Mouse (Mus musculus) hindbrain, embryonic 10.5 days (tissue): ENCODE data around the gene Unc5cl. TPM values are rescaled to one million over a fixed set of nuclear protein-coding genes. Genes with fewer than 3 reads are reported as not detected.

Experiments used
- DNase-seq: peaks from one replicate; pipeline ENCODE4 v3.0.0-alpha.2; 2017; ENCODE audit warnings: low spot score
- H3K27ac ChIP-seq: fragments of 300-500 bp; sonication (generic); 2 replicates; pipeline ENCODE4 v1.5.1; 2016; ENCODE audit warnings: mild to moderate bottlenecking, moderate library complexity
- H3K27me3 ChIP-seq: fragments of 300-500 bp; sonication (generic); 2 replicates; pipeline ENCODE4 v1.6.1; 2016; ENCODE audit warnings: mild to moderate bottlenecking; ENCODE audit not compliant: poor library complexity, insufficient read depth, severe bottlenecking
- H3K36me3 ChIP-seq: fragments of 300-500 bp; sonication (generic); 2 replicates; pipeline ENCODE4 v1.6.1; 2016; ENCODE audit warnings: mild to moderate bottlenecking, moderate library complexity
- H3K4me1 ChIP-seq: fragments of 300-500 bp; sonication (generic); replicated peaks from 2 replicates; pipeline ENCODE4 v1.6.1; 2016; ENCODE audit warnings: mild to moderate bottlenecking
- H3K4me3 ChIP-seq: fragments of 300-500 bp; sonication (generic); 2 replicates; pipeline ENCODE4 v1.5.1; 2016; ENCODE audit warnings: mild to moderate bottlenecking, moderate library complexity
- H3K9me3 ChIP-seq: fragments of 300-500 bp; sonication (generic); 2 replicates; pipeline ENCODE4 v1.6.1; 2016; ENCODE audit warnings: mild to moderate bottlenecking, moderate library complexity
- WGBS: fragments of 180-500 bp; shearing (Covaris S2); methylation state at CpG from one replicate; pipeline ENCODE4 v1.1.7; 2016; 5-methylcytosine and 5-hydroxymethylcytosine counted together
- polyA plus RNA-seq: library from polyadenylated mRNA; unstranded; fragments of >200 nt; fragmentation: Nextera tagmentation; extraction: Ambion mirVana; gene quantifications from 2 replicates; pipeline ENCODE4 v1.2.1, GENCODE M21; 2016

Unc5cl gene
- polyA plus RNA-seq, 1 experiment from 2014 or later = 0.07 TPM

DNA sequence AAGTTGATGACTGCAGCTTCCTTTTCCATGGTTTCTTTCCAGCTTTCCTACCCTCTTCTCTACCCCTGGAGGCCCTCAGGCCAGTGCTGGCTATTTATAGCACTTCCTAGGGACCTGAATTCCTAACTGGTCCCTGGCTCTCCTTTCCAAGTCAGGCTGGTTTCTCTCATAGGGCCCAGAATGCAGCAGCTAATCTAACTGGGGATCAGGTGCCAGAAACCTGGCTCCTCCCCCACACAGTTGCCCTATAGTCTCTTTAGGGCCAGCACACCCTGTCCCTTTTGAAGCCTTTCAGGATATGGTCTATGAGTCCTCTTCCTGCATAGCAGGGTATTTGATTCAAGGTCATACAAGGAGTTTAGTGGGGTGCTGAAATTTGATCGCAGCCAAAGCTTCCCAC lies 18.2 kb upstream of the Unc5cl start:
- no peak overlapping the region for H3K4me3 ChIP-seq
- no peaks in the 10 kb centered on the region for H3K27me3 ChIP-seq
- H3K4me1 ChIP-seq = peaks cover 37% of the 10 kb centered on the region
- no peaks in the 10 kb centered on the region for H3K9me3 ChIP-seq
- peak overlapping the region; percentile 64 for H3K27ac ChIP-seq
- no peaks in the 10 kb centered on the region for H3K36me3 ChIP-seq
- WGBS = 87% methylated on average over 1 of the region's 1 CpGs
- no peak for DNase-seq

DNA sequence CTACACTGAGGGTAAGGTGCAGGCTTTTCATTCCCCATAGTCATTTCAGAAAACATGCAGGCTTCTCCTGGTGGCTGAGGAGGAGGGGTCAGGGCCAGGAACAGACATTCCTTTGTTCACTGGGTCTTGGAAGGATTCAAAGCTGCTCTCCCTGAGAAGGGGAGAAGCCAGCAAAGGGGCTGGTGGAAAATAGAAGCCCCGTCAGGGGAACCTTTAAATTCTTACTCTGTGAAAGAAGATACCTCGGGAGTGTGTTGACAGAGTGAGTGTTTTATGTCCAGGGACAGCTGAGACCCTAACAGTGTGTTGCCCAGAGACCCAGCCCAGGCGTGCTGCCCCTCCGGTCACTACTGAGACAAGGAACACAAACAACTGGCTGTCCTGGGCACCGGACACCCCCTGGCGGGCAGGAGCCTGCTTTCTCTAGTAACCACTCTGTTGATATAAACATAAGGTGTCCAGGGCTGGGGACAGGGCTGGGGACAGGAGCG lies 17.2 kb upstream of the Unc5cl start:
- peak overlapping the region; percentile 79 for H3K27ac ChIP-seq
- no peaks in the 10 kb centered on the region for H3K9me3 ChIP-seq
- peaks cover 29% of the 10 kb centered on the region for H3K4me1 ChIP-seq
- no peaks in the 10 kb centered on the region for H3K36me3 ChIP-seq
- no peaks in the 10 kb centered on the region for H3K27me3 ChIP-seq
- no peak overlapping the region for H3K4me3 ChIP-seq
- peak; percentile 65 for DNase-seq
- 34% methylated on average over 7 of the region's 7 CpGs for WGBS

DNA sequence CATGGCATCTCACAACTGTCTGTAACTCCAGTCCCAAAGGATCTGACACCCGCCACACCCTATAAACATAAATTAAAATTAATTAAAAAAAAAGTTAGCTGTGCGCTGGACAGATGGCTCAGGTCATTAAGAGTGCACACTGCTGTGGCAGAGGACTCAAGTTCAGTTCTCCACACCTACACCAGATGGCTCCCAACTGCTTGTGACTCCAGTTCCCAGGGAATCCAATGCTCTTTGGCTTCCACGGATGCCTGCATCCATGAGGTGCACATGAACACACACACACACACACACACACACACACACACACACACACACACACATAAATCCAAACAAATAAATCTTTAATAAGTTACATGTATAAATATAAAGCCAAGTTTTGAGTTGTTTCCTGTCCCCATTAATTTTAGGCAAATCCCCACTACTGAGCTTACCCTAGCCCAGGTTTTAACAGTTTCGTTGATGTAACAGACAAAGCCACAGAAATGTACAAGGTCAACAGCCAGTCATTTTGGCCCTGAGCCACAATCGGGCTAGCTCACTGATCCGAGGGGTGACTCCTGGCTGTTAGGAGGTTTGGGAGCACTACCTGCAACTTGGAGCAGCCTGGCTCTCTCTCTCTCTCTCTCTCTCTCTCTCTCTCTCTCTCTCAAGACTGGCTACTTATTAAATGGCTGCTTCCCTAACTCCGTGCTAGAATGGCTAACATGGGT lies 11.8 kb upstream of the Unc5cl start:
- Histone ChIP-seq H3K4me1 (peaks cover 9% of the 10 kb centered on the region), H3K9me3 (no peaks in the 10 kb centered on the region), H3K27me3 (no peaks in the 10 kb centered on the region), H3K27ac (no peak overlapping the region), H3K4me3 (no peak overlapping the region), H3K36me3 (no peaks in the 10 kb centered on the region)
- DNase-seq = no peak
- WGBS = 77% methylated on average over 7 of the region's 7 CpGs

DNA sequence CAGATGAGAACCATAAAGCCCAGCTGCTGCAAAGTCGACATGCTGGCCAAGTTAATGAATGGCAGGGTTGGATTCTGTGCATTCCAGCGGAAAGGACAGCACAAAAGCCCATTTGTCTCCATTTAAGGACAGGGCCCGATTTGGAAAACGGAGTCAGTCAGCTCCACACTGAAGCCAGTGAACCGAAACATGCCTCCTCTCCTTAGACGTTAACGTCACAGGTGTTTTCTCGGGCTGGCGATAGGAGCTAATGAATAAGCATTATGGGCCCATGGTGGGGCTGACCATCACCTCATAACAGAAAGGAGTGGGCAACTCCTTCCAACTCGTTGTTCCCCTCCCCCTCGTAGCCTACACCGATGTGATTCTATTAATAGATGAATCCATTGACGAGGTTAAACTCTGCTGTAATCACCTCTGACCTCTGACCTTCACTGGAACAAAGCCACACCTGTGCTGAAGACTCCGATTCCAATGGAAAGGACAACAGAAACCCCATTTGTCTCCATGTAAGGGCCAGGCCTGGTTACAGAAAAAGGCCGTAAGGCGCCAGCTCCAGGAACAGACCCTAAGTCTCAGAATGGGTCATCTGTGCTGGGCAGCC lies 11.1 kb upstream of the Unc5cl start:
- Histone ChIP-seq H3K36me3 (no peaks in the 10 kb centered on the region), H3K27ac (no peak overlapping the region; the same call in 1 of the 2 replicates), H3K9me3 (no peaks in the 10 kb centered on the region), H3K4me1 (peaks cover 6% of the 10 kb centered on the region; the same call in 1 of the 2 replicates), H3K27me3 (no peaks in the 10 kb centered on the region), H3K4me3 (no peak overlapping the region)
- DNase-seq = no peak
- WGBS = 62% methylated on average over 16 of the region's 16 CpGs

DNA sequence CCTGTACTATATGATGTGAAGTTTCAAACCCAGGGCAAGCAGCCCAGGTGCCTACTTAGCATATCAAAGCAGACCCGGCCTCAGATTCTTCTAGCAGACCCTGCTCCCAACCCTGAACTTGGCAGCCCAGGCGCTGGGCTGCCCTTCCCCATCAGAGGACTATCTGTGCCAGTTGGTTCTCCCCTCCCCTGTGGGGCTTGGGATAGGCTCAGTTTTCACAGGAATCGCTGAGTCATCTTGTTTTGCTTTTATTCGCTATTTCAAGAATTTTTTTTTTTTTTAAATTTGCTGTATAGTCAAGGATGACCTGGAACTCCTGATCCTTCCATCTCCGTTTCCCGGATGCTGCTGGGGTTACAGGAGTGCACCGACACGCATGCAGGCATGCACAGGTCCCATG lies 7.0 kb upstream of the Unc5cl start:
- Histone ChIP-seq H3K9me3 (no peaks in the 10 kb centered on the region), H3K36me3 (no peaks in the 10 kb centered on the region), H3K27ac (no peak overlapping the region), H3K4me1 (peaks cover 26% of the 10 kb centered on the region), H3K4me3 (no peak overlapping the region), H3K27me3 (no peaks in the 10 kb centered on the region)
- no peak for DNase-seq
- WGBS = 85% methylated on average over 8 of the region's 8 CpGs

DNA sequence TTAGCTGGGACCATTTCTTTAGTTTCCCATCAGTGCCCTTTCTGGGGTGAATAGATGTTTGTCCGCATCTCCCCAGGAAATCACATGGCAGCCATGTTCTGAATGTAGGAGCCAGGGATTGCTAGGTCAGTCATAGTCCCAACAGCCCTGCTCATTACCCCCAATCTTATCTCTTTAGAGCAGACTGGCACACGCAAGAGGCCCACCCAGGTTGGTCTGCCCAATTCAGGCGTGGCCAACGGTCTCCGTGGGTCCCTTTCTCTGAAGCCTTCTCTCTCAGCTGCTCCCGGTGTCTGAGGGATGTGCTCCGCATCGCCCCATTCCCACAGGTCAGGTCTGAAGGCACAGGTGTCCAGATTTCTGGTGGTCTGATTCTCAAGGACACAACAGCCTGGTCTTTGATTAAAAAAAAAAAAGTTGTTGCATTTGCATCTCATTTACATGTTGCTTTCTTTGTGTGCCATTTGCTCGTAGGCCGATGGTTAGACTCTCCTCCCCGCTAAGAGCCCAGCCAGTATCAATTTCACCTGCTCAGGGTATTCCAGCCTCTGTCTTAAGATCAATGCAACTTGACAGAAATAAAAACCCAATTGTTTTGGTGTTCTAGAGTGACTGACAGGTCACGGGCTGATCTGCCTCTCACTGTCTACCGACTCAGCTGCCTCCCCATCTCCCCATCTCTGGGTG lies 3.9 kb upstream of the Unc5cl start:
- Histone ChIP-seq H3K36me3 (no peaks in the 10 kb centered on the region), H3K27ac (0 out of 2 replicates have a peak overlapping the region, but pooled peaks have one; percentile 60), H3K27me3 (no peaks in the 10 kb centered on the region), H3K9me3 (no peaks in the 10 kb centered on the region), H3K4me1 (peaks cover 28% of the 10 kb centered on the region), H3K4me3 (no peak overlapping the region)
- no peak for DNase-seq
- 86% methylated on average over 13 of the region's 13 CpGs for WGBS

DNA sequence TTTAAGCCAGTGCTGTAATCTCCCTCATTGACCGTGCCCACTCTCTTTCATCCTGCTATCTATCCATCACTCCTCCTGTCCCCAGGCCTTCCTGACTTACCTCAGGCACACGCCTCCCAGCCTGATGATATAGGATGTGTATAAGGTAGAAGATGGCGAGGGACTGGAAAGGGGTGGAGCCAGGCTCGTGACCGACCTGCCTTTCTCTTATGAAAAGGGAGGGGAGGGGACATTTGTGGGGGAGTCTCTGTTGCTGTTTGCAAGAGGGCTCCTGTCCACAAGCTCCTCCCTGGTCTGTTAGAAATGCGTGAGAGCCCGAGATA lies 3.4 kb upstream of the Unc5cl start, which contains the start of gene Tspo2:
Gene Tspo2 (minus strand): TSS at position 170 of the 323 bp plus-strand sequence.
- H3K4me1 ChIP-seq = peaks cover 32% of the 10 kb centered on the region
- H3K9me3 ChIP-seq = no peaks in the 10 kb centered on the region
- WGBS = 79% methylated on average over 7 of the region's 7 CpGs
- H3K4me3 ChIP-seq = no peak within 1 kb of the TSS
- DNase-seq = no peak
- no peaks in the 10 kb centered on the region for H3K27me3 ChIP-seq
- H3K36me3 ChIP-seq = no peaks in the 10 kb centered on the region
- peak within 1 kb of the TSS; percentile 60 for H3K27ac ChIP-seq

DNA sequence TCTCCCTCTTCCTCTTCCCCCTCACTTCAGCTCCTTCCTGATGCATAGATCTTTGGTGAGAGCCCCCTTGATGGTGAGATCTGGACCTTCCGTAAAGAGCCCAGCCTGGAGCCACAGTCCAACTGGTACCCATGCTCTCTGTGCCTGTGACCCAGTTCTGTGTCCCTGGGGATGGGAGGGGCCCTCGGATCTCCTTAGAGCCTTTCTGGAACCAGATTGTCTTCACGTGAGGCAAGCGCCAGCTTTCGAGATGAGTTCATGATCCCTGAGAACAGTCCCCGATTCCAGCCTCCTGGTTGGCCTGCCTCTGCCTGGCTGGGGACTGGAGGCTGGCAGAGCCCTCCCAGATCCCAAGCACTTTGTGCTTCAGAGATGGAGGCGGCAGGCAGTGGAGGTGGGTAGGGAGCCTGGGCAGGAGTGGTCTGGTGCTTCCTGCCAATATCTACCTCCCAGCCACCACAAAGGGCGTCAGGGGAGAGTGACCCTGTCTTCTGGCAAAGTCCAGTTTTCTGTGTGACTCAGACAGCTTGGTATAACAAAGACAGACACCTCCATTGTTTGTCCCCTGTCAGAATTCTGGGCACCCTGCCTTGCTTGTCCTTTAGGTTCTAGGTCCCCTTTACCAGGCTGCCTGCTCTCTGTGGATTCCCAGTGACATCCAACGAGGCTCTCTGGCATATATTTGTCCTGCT lies 2.8 kb upstream of the Unc5cl start:
- H3K4me1 ChIP-seq = peaks cover 32% of the 10 kb centered on the region
- peak overlapping the region; percentile 60 for H3K27ac ChIP-seq
- no peaks in the 10 kb centered on the region for H3K36me3 ChIP-seq
- WGBS = 62% methylated on average over 9 of the region's 9 CpGs
- no peaks in the 10 kb centered on the region for H3K9me3 ChIP-seq
- no peak for DNase-seq
- H3K4me3 ChIP-seq = no peak overlapping the region
- no peaks in the 10 kb centered on the region for H3K27me3 ChIP-seq

DNA sequence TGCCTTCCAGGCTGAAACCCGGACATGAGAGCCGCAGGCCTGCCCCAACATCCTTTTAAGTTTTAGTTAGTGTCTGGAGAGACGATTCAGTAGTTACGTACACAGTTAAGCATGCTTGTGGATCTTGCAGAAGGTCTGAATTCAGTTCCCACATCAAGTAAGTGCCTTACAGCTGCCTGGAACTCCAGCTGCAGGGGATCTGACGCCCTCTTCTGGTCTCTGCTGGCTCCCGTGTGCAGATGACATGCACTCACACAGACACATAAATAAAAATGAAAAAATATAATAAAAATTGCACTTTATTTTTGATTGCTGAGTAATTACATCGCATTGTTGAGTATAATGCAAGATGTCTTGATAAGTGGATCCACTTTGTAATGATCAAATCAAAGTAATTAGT lies 1.2 kb upstream of the Unc5cl start:
- DNase-seq = no peak
- H3K27ac ChIP-seq = no peak overlapping the region
- H3K9me3 ChIP-seq = no peaks in the 10 kb centered on the region
- WGBS = 75% methylated on average over 7 of the region's 7 CpGs
- H3K36me3 ChIP-seq = no peaks in the 10 kb centered on the region
- no peak overlapping the region for H3K4me3 ChIP-seq
- H3K27me3 ChIP-seq = no peaks in the 10 kb centered on the region
- peaks cover 32% of the 10 kb centered on the region for H3K4me1 ChIP-seq

DNA sequence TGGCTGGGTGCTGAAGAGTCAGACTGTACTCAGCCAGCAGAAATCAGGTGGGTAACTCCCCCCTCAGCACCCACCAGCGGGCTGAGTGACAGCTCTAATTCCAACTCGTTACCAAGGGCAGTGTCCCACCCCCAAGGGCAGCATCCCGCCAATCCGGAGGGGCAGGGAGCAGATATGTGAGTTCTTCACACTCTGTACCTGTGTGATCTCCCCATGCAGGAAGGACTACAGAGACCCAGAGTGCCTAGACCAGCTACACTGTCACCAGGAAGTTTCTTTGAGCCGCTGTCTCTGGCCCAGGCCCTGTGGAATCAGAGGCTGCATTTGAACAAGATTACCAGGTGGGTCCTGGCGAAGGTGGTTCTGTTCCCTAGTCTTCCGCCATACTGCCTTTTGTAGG lies 511 bp upstream of the Unc5cl start:
- DNase-seq = no peak
- H3K4me3 ChIP-seq = no peak overlapping the region
- 51% methylated on average over 7 of the region's 7 CpGs for WGBS
- no peaks in the 10 kb centered on the region for H3K27me3 ChIP-seq
- H3K27ac ChIP-seq = no peak overlapping the region
- no peaks in the 10 kb centered on the region for H3K36me3 ChIP-seq
- no peaks in the 10 kb centered on the region for H3K9me3 ChIP-seq
- peaks cover 32% of the 10 kb centered on the region for H3K4me1 ChIP-seq

DNA sequence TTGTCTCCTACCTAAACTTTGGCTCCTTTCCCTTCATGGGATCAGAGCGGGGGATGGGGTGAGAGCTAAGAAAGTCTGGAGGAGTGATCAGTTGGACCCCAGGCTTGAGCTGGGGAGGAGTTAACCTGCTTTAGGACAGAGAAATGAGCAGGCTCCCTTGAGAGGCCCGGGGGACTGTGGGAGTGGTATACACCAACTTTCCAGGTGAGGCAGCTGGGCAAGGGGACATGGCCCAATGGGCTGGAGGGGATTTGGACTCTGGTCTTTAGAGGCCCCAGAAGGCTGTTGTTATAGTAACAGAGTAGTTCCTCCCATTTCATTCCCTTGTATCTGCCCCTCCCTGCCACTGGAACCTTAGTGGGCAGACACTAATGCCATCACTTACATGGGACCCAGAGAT lies 1.3 kb downstream of the Unc5cl start:
- Histone ChIP-seq H3K36me3 (no peaks in the 10 kb centered on the region), H3K27ac (no peak overlapping the region), H3K27me3 (no peaks in the 10 kb centered on the region), H3K4me3 (no peak overlapping the region), H3K4me1 (peaks cover 29% of the 10 kb centered on the region), H3K9me3 (no peaks in the 10 kb centered on the region)
- 95% methylated on average over 2 of the region's 2 CpGs for WGBS
- no peak for DNase-seq

DNA sequence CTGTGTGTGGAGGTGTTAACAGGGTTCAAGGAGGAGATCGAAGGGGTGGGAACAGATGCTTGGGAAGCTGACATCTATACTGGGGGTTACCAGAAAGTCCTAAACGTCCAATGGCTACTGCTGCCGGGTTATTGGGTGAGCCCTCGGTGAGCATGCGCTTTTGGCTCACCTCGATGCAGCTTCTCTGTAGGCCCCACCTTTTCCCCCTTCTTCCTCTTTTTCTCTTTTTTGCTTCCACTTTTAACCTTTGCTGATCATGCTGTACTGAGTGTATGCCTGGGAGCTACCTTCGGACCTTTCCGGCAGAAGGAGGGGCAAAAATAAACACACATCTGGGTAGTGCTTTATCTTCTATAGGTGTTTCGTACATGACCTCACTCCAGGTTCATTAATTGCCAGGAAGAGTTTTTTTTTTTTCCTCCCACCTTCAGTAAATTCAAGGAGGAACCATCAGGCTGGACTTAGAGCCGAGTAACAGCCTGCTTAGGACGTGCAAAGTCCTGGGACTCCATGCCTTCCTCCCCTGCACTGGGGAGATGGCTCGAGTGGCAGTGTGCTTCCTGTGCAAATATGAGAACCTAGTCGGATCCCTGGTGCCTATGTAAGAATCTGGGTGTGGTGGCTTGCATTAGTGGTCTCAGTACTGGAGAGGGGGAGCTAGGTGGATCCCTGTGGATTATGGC lies 3.4 kb downstream of the Unc5cl start:
- WGBS = 86% methylated on average over 13 of the region's 13 CpGs
- no peaks in the 10 kb centered on the region for H3K9me3 ChIP-seq

More for the DNA sequence above, 3.4 kb downstream of the Unc5cl start:
- Histone ChIP-seq H3K4me1 (peaks cover 14% of the 10 kb centered on the region; the same call in 1 of the 2 replicates), H3K4me3 (no peak overlapping the region), H3K36me3 (no peaks in the 10 kb centered on the region), H3K27me3 (no peaks in the 10 kb centered on the region), H3K27ac (no peak overlapping the region)
- no peak for DNase-seq
